In genomic region chr10:30089406-30089805, GRCm38 (mm10) we compare ENCODE assay signal across 8 mouse cellular contexts.
DNase-seq lines count a peak whose midpoint lies in the region; ATAC-seq and TF ChIP-seq lines count a peak whose summit lies in the region.

No protein-coding gene starts in this region.

- peak; percentile 38 for TF ChIP-seq CTCF in gastrocnemius, adult 2 months (IDR thresholded peaks at IDR 0.05)
- peak; percentile 51; the same call in 1 of the 2 replicates for TF ChIP-seq CTCF in kidney, postnatal 0 days (IDR thresholded peaks at IDR 0.05; ENCODE audit: low read depth)

- peak overlapping the region; percentile 28; the same call in 1 of the 2 replicates for H3K27ac ChIP-seq in gastrocnemius, adult 2 months
- H3K27ac ChIP-seq in kidney, postnatal 0 days, result no peak overlapping the region

- no peaks in the 10 kb centered on the region for H3K4me1 ChIP-seq in kidney, postnatal 0 days (replicated peaks; ENCODE audit: insufficient read depth, low read length)

- no peak; the same call in 1 of the 2 replicates for ATAC-seq in kidney, postnatal 0 days (replicated peaks; ENCODE audit: low FRiP score, low read depth)
- no peak for ATAC-seq in erythroid progenitor cell, adult 5-6 weeks (replicated peaks; ENCODE audit: low FRiP score, poor library complexity, severe bottlenecking)

- 35% methylated on average over 7 of the region's 7 CpGs for WGBS in kidney, postnatal 0 days

- intact Hi-C loops in gastrocnemius, adult 2 months (cut with DNase I), result no loop called here
- intact Hi-C loops in gastrocnemius, postnatal 36 days (cut with DNase I), result no loop called here

- H3K9ac ChIP-seq in kidney, postnatal 0 days (ENCODE audit: low read depth, low read length), result no peak overlapping the region

- H3K9me3 ChIP-seq in kidney, postnatal 0 days (replicated peaks; ENCODE audit: low read length), result no peaks in the 10 kb centered on the region

- DNase-seq in gastrocnemius, adult 2 months, result no peak
- no peak for DNase-seq in gastrocnemius, postnatal 36 days
- DNase-seq in NIH3T3 (ENCODE audit: low read depth), result peak; percentile 64
- DNase-seq in frontal cortex, postnatal 25 days (ENCODE audit: low spot score in 2 of 2), result peak; percentile 7 to 17
- peak; percentile 58 for DNase-seq in kidney, postnatal 0 days (ENCODE audit: low spot score)
- DNase-seq in lung, postnatal 36 days, result peak; percentile 12
- DNase-seq in ovary, postnatal 36 days (ENCODE audit: low spot score), result no peak

- H3K4me2 ChIP-seq in kidney, postnatal 0 days (ENCODE audit: low read length), result no peak overlapping the region

- H3K4me3 ChIP-seq in gastrocnemius, adult 2 months, result peak overlapping the region; percentile 19; the same call in 1 of the 2 replicates
- no peak overlapping the region for H3K4me3 ChIP-seq in kidney, postnatal 0 days (replicated peaks; ENCODE audit: low read depth, low read length)

- H3K27me3 ChIP-seq in kidney, postnatal 0 days (ENCODE audit: insufficient read depth, low read length), result no peaks in the 10 kb centered on the region

- no peaks in the 10 kb centered on the region for H3K36me3 ChIP-seq in kidney, postnatal 0 days (ENCODE audit: insufficient read depth, low read length)

Comparison
In these comparisons a context has a peak if more than half of its experiments do, and no peak if none do; other contexts are left out.
1. DNase-seq: peak in NIH3T3 (single experiment), frontal cortex, postnatal 25 days (2 of 2), kidney, postnatal 0 days (single experiment) and lung, postnatal 36 days (single experiment); none in gastrocnemius, adult 2 months (single experiment), gastrocnemius, postnatal 36 days (0 of 2) and ovary, postnatal 36 days (single experiment).